Comparison of ENCODE assay signal across 23 mouse cellular contexts in the genomic region with DNA sequence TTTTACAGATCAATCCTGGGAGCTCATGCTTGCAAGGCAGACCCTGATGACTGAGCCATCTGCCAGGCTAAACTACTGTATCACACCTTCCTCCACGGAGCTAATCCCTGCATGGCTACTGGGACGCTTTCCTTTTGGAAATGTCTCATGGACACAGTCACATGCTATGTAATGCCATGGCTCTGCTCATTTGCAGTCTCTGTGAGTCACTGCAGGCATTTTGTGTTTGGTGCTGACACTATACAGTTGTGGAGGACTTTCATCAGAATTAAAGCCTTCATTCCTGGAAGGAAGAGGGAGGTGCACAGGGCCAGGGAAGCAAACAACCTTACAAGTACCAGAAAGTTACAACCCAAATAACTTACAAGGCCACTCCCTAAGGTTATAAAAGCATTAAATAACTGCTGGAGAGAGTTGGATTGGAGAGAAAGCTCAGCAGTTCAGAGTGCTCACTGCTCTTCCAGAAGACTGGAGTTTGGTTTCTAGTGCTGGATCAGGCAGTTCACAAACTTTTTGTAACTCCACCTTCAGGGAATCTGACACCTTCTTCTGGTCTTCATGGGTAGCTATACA.
DNase-seq lines count a peak whose midpoint lies in the region; ATAC-seq and TF ChIP-seq lines count a peak whose summit lies in the region.
"Had no signal": no experiment of that assay in that cellular context is flagged by ENCODE, and none has a peak within 500 bp of the region (broad histone marks: within the 10 kb centered on the region; RNA-seq: fewer than 3 reads in every experiment).

No protein-coding gene starts in this region.

- no peak for TF ChIP-seq CTCF in liver, postnatal 0 days (IDR thresholded peaks at IDR 0.05; ENCODE audit: low read depth)

- H3K9ac ChIP-seq in intestine, embryonic 15.5 days: no peak overlapping the region
- H3K9ac ChIP-seq in liver, postnatal 0 days (replicated peaks): no peak overlapping the region
- H3K9ac ChIP-seq: forebrain, postnatal 0 days; heart, embryonic 13.5 days; hindbrain, embryonic 12.5 days; liver, embryonic 15.5 days; neural tube, embryonic 13.5 days had no signal

- DNase-seq in adrenal gland, adult 2 months: peak; percentile 9
- DNase-seq in adrenal gland, postnatal 10 days: no peak
- peak; percentile 8 for DNase-seq in kidney, adult 18-20 months
- DNase-seq in kidney, postnatal 25 days: no peak
- DNase-seq in left cerebral cortex, postnatal 14 days (ENCODE audit: low spot score in 2 of 2): peak; percentile 11 to 34
- DNase-seq in left cerebral cortex, postnatal 36 days (ENCODE audit: low spot score in 2 of 2): no peak
- no peak for DNase-seq in liver, postnatal 0 days
- DNase-seq: cerebellum, postnatal 14 days; forebrain, postnatal 0 days; gastrocnemius, postnatal 14 days; heart, adult 18-20 months; liver; retina, postnatal 1 day; spleen, adult 18-20 months had no signal

- H3K4me1 ChIP-seq in intestine, embryonic 15.5 days (replicated peaks): no peaks in the 10 kb centered on the region
- no peaks in the 10 kb centered on the region for H3K4me1 ChIP-seq in liver, postnatal 0 days (ENCODE audit: insufficient read depth)
- H3K4me1 ChIP-seq: heart, embryonic 13.5 days; hindbrain, embryonic 12.5 days; liver, embryonic 15.5 days; midbrain, embryonic 10.5 days had no signal

- H3K27me3 ChIP-seq in intestine, embryonic 15.5 days (replicated peaks): no peaks in the 10 kb centered on the region
- no peaks in the 10 kb centered on the region for H3K27me3 ChIP-seq in liver, postnatal 0 days (ENCODE audit: insufficient read depth, low read length)
- H3K27me3 ChIP-seq: heart, embryonic 13.5 days; hindbrain, embryonic 12.5 days; liver, embryonic 15.5 days; neural tube, embryonic 13.5 days had no signal

- intact Hi-C loops in left cerebral cortex, postnatal 14 days (cut with DNase I): no loop called here
- intact Hi-C loops in left cerebral cortex, postnatal 36 days (cut with DNase I): no loop called here

- ATAC-seq in intestine, embryonic 15.5 days: peak; percentile 62; the same call in 1 of the 2 replicates
- ATAC-seq in liver, postnatal 0 days: no peak
- ATAC-seq: forebrain, postnatal 0 days; midbrain, embryonic 16.5 days had no signal

- no peak overlapping the region for H3K27ac ChIP-seq in intestine, embryonic 15.5 days
- no peak overlapping the region for H3K27ac ChIP-seq in liver, postnatal 0 days (ENCODE audit: low read depth)
- H3K27ac ChIP-seq: heart, embryonic 13.5 days; hindbrain, embryonic 12.5 days; limb, embryonic 10.5 days; liver, embryonic 15.5 days; midbrain, embryonic 10.5 days; neural tube, embryonic 13.5 days had no signal

- H3K9me3 ChIP-seq in intestine, embryonic 15.5 days: no peaks in the 10 kb centered on the region
- H3K9me3 ChIP-seq in liver, postnatal 0 days (ENCODE audit: low read length): no peaks in the 10 kb centered on the region
- H3K9me3 ChIP-seq: heart, embryonic 13.5 days; hindbrain, embryonic 12.5 days; limb, embryonic 10.5 days; liver, embryonic 15.5 days; midbrain, embryonic 10.5 days; neural tube, embryonic 13.5 days had no signal

- no peak for TF ChIP-seq EP300 in liver, postnatal 0 days (IDR thresholded peaks at IDR 0.05; ENCODE audit: low read depth)

- 45% methylated on average over 2 of the region's 2 CpGs for WGBS in intestine, embryonic 15.5 days
- 83% methylated on average over 2 of the region's 2 CpGs for WGBS in liver, postnatal 0 days (ENCODE audit: insufficient replicate concordance)

- H3K36me3 ChIP-seq in intestine, embryonic 15.5 days: no peaks in the 10 kb centered on the region
- H3K36me3 ChIP-seq in liver, postnatal 0 days (replicated peaks; ENCODE audit: insufficient read depth, low read length): no peaks in the 10 kb centered on the region
- H3K36me3 ChIP-seq: heart, embryonic 13.5 days; hindbrain, embryonic 12.5 days; limb, embryonic 10.5 days; liver, embryonic 15.5 days; midbrain, embryonic 10.5 days; neural tube, embryonic 13.5 days had no signal

- no peak overlapping the region for H3K4me2 ChIP-seq in intestine, embryonic 15.5 days (replicated peaks)
- H3K4me2 ChIP-seq in liver, postnatal 0 days (ENCODE audit: low read depth, low read length): no peak overlapping the region
- H3K4me2 ChIP-seq: heart, embryonic 13.5 days; hindbrain, embryonic 12.5 days; liver, embryonic 15.5 days; neural tube, embryonic 13.5 days had no signal

- no peak overlapping the region for H3K4me3 ChIP-seq in intestine, embryonic 15.5 days (replicated peaks)
- H3K4me3 ChIP-seq in liver, postnatal 0 days (ENCODE audit: low read depth, low read length): no peak overlapping the region
- H3K4me3 ChIP-seq: heart, embryonic 13.5 days; hindbrain, embryonic 12.5 days; limb, embryonic 10.5 days; liver, embryonic 15.5 days; midbrain, embryonic 10.5 days; myocyte; neural tube, embryonic 13.5 days had no signal

Comparison
In these comparisons a context has a peak if more than half of its experiments do, and no peak if none do; other contexts are left out.
1. DNase-seq: peak in adrenal gland, adult 2 months (single experiment), kidney, adult 18-20 months (single experiment) and left cerebral cortex, postnatal 14 days (2 of 2); none in adrenal gland, postnatal 10 days (single experiment), kidney, postnatal 25 days (0 of 2), left cerebral cortex, postnatal 36 days (0 of 2) and liver, postnatal 0 days (single experiment).